Mouse (Mus musculus) liver, embryonic 12.5 days (tissue): ENCODE measurements around the gene Itgb2. TPM values are rescaled to one million over a fixed set of nuclear protein-coding genes. Genes with fewer than 3 reads are reported as not detected.

ENCODE experiments used
- ATAC-seq: fragments of 200-750 bp; cut with Nextera tagmentation; 2 replicates; pipeline ENCODE4 v1.8.0; 2017; ENCODE audit warnings: moderate number of reproducible peaks, mild to moderate bottlenecking, moderate library complexity
- H3K27ac ChIP-seq: fragments of 300-500 bp; sonication (generic); 2 replicates; pipeline ENCODE4 v1.5.1; 2016; ENCODE audit warnings: mild to moderate bottlenecking
- H3K27me3 ChIP-seq: fragments of 300-500 bp; sonication (generic); replicated peaks from 2 replicates; pipeline ENCODE4 v1.6.1; 2016; ENCODE audit warnings: mild to moderate bottlenecking, moderate library complexity
- H3K36me3 ChIP-seq: fragments of 300-500 bp; sonication (generic); 2 replicates; pipeline ENCODE4 v1.6.1; 2016; ENCODE audit warnings: mild to moderate bottlenecking, moderate library complexity
- H3K4me1 ChIP-seq: fragments of 300-500 bp; sonication (generic); 2 replicates; pipeline ENCODE4 v1.6.1; 2016
- H3K4me2 ChIP-seq: fragments of 300-500 bp; sonication (generic); 2 replicates; pipeline ENCODE4 v1.6.1; 2016; ENCODE audit warnings: mild to moderate bottlenecking, moderate library complexity
- H3K4me3 ChIP-seq: fragments of 300-500 bp; sonication (generic); 2 replicates; pipeline ENCODE4 v1.5.1; 2016; ENCODE audit warnings: mild to moderate bottlenecking, moderate library complexity
- H3K9ac ChIP-seq: fragments of 300-500 bp; sonication (generic); 2 replicates; pipeline ENCODE4 v1.6.1; 2016; ENCODE audit warnings: mild to moderate bottlenecking, moderate library complexity
- H3K9me3 ChIP-seq: fragments of 300-500 bp; sonication (generic); replicated peaks from 2 replicates; pipeline ENCODE4 v1.6.1; 2016; ENCODE audit warnings: mild to moderate bottlenecking, moderate library complexity
- WGBS: fragments of 180-500 bp; shearing (Covaris S2); methylation state at CpG from one replicate; pipeline ENCODE4 v1.1.7; 2016; ENCODE audit not compliant: insufficient replicate concordance; 5-methylcytosine and 5-hydroxymethylcytosine counted together
- polyA plus RNA-seq: library from polyadenylated mRNA; unstranded; fragments of >200 nt; fragmentation: Nextera tagmentation; extraction: Ambion mirVana; gene quantifications from 2 replicates; pipeline ENCODE4 v1.2.1, GENCODE M21; 2016

Itgb2 gene
- polyA plus RNA-seq, 1 experiment from 2014 or later = 13.9 TPM

DNA sequence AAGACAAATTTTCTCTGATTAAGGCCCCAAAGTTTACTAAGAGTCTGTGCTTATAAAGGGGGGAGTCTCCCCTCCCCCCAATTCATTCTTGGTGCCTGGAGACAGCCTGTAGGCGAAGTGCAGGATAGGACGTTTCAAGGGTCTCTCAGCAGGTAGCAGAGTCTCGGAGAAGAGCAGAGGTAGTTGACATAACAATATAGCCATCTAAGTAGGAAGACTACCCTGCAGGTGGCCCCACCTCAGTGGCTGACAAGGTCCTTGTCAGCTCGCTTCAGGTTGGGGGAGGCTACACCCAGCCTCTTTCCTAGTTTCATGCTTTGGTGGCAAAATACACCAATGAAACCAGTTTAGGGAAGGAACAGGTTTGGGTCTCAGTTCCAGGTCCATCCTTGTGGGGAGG is 73.0 kb downstream of the Itgb2 start:
- peaks cover 5% of the 10 kb centered on the region; the same call in 1 of the 2 replicates for H3K9me3 ChIP-seq
- WGBS = 61% methylated on average over 4 of the region's 4 CpGs
- peaks cover 20% of the 10 kb centered on the region for H3K36me3 ChIP-seq
- H3K27ac ChIP-seq = no peak overlapping the region
- no peak overlapping the region for H3K4me3 ChIP-seq
- peaks cover 26% of the 10 kb centered on the region for H3K4me1 ChIP-seq
- no peak overlapping the region for H3K4me2 ChIP-seq
- no peak overlapping the region for H3K9ac ChIP-seq
- no peak for ATAC-seq
- no peaks in the 10 kb centered on the region for H3K27me3 ChIP-seq

DNA sequence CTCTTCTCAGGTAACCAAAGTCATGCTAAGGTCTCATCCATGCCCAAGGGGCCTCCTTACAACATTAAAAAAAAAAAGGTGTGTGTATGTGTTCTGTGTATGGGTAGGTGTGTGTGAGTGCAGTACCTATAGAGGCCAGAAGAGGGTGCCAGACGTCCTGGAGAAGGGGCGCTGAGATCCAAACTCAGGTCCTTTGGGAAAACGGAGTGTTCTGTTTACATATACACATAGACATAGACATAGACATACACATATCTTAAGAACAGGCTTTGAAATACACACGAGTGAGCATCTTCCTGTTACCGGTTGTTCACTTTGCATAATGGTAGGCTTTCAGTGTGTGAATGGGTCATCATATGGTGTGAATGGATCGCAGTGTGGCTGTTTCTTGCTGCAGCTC is 74.1 kb downstream of the Itgb2 start:
- peaks cover 31% of the 10 kb centered on the region for H3K4me1 ChIP-seq
- ATAC-seq = no peak
- H3K4me3 ChIP-seq = no peak overlapping the region
- WGBS = 89% methylated on average over 6 of the region's 6 CpGs
- H3K27ac ChIP-seq = no peak overlapping the region
- H3K4me2 ChIP-seq = no peak overlapping the region
- H3K36me3 ChIP-seq = peaks cover 18% of the 10 kb centered on the region
- H3K27me3 ChIP-seq = no peaks in the 10 kb centered on the region
- H3K9ac ChIP-seq = no peak overlapping the region
- H3K9me3 ChIP-seq = peaks cover 5% of the 10 kb centered on the region; the same call in 1 of the 2 replicates

DNA sequence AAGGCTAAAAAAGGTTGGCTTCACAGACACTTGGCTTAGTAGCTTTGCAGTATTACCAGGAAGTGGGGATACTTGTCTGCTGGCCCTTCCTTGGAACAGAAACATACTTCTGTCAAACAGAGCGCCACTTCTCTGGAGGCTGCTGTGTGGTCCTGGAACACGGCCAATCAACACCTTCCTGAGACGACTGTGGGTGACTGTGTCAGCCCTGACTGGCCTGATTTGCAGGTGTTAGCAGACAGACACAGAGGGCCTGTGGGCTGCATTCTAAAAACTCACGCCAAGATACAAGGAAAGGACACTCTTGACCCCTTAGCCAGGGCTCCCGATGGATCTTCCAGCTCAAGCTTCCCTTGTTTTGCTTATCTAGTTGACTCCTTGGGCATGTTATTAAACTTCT is 74.9 kb downstream of the Itgb2 start:
- WGBS = 80% methylated on average over 5 of the region's 5 CpGs
- no peak for ATAC-seq

DNA sequence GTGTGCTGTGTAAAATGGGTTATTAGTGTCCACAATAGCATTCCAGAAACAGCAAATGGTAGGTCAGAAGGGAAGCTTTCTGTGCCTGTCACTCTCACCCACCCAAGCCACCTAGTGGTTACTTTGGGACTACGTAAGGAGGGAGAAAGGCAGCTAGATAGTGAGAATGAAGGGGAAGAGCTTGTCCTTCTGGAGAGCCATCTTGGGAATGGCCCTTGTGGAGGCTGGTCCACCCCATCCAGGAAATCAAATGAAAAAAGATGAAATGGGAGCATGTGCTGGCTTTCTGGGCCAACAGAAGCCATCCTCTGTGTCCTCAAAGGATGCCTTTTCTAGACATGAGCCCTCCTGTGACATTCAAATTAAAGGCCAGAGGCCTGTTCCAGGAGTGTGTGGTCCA is 75.3 kb downstream of the Itgb2 start:
- peak overlapping the region; percentile 87 for H3K9ac ChIP-seq
- peak; percentile 3; the same call in 1 of the 2 replicates for ATAC-seq
- peak overlapping the region; percentile 76 for H3K4me3 ChIP-seq
- peak overlapping the region; percentile 98 for H3K27ac ChIP-seq
- H3K36me3 ChIP-seq = peaks cover 28% of the 10 kb centered on the region
- peak overlapping the region; percentile 95 for H3K4me2 ChIP-seq
- 44% methylated on average over 1 of the region's 1 CpGs for WGBS
- H3K4me1 ChIP-seq = peaks cover 35% of the 10 kb centered on the region
- H3K9me3 ChIP-seq = peaks cover 5% of the 10 kb centered on the region; the same call in 1 of the 2 replicates
- no peaks in the 10 kb centered on the region for H3K27me3 ChIP-seq

More for the DNA sequence above, 74.9 kb downstream of the Itgb2 start:
- Histone ChIP-seq H3K36me3 (peaks cover 24% of the 10 kb centered on the region), H3K9ac (no peak overlapping the region), H3K4me2 (no peak overlapping the region), H3K27ac (peak overlapping the region; percentile 98), H3K9me3 (peaks cover 5% of the 10 kb centered on the region; the same call in 1 of the 2 replicates), H3K4me1 (peaks cover 35% of the 10 kb centered on the region), H3K27me3 (no peaks in the 10 kb centered on the region), H3K4me3 (no peak overlapping the region)

DNA sequence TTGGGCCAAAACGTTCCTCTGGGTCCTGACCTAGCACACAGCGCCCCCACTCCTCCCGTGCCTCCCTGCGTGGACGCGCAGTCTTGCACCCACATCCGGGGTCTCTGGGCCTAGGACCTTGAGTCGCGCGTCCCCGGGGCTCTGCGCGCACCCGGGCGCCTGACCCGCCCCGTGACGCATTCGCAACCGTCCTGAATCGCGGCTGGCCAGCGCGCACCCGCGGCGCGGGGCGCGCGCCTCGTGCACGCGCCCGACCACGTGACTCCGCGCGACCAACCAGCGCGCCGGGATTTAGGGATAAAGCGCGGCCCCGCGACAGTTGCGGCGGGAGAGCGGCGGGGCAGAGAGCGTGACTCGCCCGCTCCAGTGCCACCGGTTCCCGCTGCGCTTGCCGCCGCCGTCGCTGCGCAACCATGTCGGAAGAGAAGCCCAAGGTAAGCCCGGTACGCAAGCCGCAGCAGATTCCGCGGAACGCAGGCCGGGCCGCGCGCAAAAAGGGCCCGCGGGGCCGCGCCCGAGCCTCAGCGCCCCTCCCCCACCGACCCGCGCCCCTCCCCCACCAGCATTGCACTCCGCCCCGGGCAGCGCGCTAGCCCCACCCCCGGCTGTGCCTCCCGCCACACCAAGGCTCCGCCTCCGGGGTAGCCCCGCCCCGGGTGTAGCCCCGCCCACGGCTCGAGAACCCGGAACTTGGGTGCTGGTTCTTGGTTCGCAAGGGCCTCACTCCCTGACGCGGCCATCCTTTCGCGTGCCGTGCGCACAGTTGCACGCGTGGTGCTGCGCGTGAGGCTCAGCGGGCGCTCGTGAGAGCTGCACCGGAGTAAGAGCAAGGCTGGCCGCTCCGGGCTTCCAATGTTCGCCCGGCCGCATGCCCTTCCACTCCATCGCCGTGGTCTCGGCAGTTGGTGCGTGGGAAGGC is 76.1 kb downstream of the Itgb2 start, which contains the start of the genes Sumo3 and Gm49325:
Gene Sumo3 (plus strand): TSS at position 190 of the 919 bp plus-strand sequence.
Gene Gm49325 (plus strand): TSS at position 290 of the 919 bp plus-strand sequence.
- peak within 1 kb of the TSS; percentile 76 for H3K4me3 ChIP-seq
- H3K27me3 ChIP-seq = no peaks in the 10 kb centered on the region

DNA sequence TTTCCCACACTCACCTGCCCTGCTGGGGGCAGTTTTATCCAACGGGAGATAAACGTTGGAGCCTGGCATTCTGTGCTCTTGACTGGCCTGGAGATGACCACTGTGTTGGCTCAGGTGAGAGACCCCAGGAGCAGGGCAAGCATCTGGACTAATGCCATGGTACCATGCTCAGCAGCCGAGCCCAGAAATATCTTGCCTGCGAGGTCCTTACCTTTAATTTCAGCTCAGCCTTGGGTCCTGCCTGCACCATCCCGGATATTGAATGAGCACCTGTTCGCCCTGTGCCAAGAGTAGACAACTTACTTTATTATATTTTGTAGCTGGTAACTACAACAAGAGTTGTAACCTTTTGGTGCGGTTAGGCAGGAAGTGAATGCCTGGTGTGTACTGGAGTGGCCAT is 76.8 kb downstream of the Itgb2 start:
- Histone ChIP-seq H3K9ac (peak overlapping the region; percentile 87), H3K27ac (peak overlapping the region; percentile 98), H3K36me3 (peaks cover 43% of the 10 kb centered on the region), H3K4me2 (peak overlapping the region; percentile 95), H3K4me1 (peaks cover 50% of the 10 kb centered on the region), H3K4me3 (peak overlapping the region; percentile 76), H3K9me3 (peaks cover 5% of the 10 kb centered on the region; the same call in 1 of the 2 replicates), H3K27me3 (no peaks in the 10 kb centered on the region)
- ATAC-seq = peak; percentile 36
- WGBS = 16% methylated on average over 7 of the region's 7 CpGs

More for the DNA sequence above, 76.1 kb downstream of the Itgb2 start, which contains the start of the genes Sumo3 and Gm49325:
- WGBS = 1% methylated on average over 89 of the region's 119 CpGs
- Histone ChIP-seq H3K27ac (peak within 1 kb of the TSS; percentile 98), H3K9ac (peak within 1 kb of the TSS; percentile 87), H3K36me3 (peaks cover 36% of the 10 kb centered on the region), H3K9me3 (peaks cover 5% of the 10 kb centered on the region; the same call in 1 of the 2 replicates), H3K4me2 (peak within 1 kb of the TSS; percentile 95), H3K4me1 (peaks cover 43% of the 10 kb centered on the region)
- peak; percentile 86 for ATAC-seq

DNA sequence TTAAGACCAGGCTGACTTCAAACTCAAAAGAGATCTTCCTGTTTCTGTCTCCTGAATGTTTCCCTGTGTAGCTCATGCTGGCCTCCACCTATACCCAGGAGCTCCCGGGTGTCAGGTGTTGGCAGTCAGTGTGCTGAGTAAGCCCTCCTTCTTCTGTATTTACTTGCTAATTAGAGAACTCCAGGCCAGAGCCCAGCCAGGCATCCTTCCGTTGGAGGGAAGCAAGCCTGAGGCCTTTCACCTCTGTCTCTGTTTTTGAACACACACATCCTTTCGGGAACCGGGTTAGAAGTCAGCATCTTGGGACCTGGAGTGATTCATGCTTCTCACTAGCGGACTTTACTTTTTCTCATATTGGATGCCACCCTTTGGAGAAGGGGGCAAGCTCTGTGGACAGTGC is 77.4 kb downstream of the Itgb2 start:
- peak overlapping the region; percentile 98 for H3K27ac ChIP-seq
- peaks cover 52% of the 10 kb centered on the region for H3K4me1 ChIP-seq
- H3K9me3 ChIP-seq = peaks cover 5% of the 10 kb centered on the region; the same call in 1 of the 2 replicates
- no peaks in the 10 kb centered on the region for H3K27me3 ChIP-seq
- H3K4me2 ChIP-seq = peak overlapping the region; percentile 95
- 56% methylated on average over 5 of the region's 5 CpGs for WGBS
- no peak for ATAC-seq
- peak overlapping the region; percentile 87 for H3K9ac ChIP-seq
- peaks cover 49% of the 10 kb centered on the region for H3K36me3 ChIP-seq
- H3K4me3 ChIP-seq = peak overlapping the region; percentile 76

DNA sequence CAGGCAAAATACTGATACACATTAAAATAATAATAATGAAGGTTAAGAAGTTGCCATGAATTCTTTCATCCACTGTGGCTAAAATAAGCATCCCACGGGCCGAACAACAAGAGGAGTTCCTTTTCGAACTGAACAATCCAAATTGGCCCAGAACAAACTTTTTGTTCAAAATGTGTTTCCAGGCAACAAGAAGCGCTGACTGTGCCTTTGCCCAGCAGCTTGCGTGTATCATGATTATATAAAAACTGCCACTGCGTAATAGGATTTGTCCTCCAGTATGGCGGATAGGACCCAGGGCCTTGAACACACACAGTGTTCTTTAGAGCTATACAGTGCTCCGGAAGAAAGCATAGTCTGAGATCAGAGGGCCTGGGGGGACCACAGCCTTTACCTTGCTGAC is 78.5 kb downstream of the Itgb2 start:
- Histone ChIP-seq H3K27ac (no peak overlapping the region), H3K9me3 (peaks cover 5% of the 10 kb centered on the region; the same call in 1 of the 2 replicates), H3K27me3 (no peaks in the 10 kb centered on the region), H3K4me1 (peaks cover 54% of the 10 kb centered on the region), H3K9ac (no peak overlapping the region), H3K4me3 (no peak overlapping the region), H3K4me2 (no peak overlapping the region), H3K36me3 (peaks cover 60% of the 10 kb centered on the region)
- WGBS = 89% methylated on average over 8 of the region's 8 CpGs
- no peak for ATAC-seq

DNA sequence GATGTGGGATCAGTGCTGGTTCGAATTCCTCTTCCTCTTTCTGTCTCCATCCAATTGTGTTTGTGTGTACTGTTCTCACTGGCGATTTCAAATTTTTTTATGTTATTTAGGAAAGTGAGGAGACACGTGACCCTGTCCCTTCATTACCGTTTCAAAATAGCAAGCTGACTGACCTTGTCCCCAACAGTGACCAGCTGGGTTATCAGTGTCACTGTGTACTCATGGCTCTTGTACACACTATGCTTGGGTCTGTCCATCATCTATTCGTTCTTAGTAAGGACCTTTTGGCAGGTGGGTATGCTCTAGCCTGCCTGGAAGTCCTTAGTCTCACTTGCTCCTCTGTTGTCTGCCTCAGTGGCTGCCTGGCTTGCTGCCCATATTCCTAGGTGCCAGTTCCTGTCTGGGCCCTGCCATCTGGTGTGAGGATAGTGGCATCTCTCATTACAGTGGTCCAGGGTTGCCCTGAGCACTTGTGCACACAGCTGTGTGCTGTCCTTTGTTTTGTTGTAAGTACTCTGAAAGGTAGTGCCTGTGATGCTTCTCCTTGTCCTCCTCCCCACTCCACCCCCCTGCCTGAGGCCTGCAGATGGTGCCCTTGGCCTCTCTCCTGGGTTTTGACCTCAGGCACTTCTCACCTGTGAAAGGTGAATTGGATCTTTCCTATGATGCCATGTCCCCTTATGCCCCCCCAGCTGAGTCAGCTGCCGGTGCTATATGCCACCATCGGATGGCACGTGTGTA is 80.3 kb downstream of the Itgb2 start:
- no peak overlapping the region for H3K4me3 ChIP-seq
- no peaks in the 10 kb centered on the region for H3K9me3 ChIP-seq
- no peak overlapping the region for H3K9ac ChIP-seq
- H3K4me2 ChIP-seq = no peak overlapping the region
- peaks cover 77% of the 10 kb centered on the region for H3K36me3 ChIP-seq
- peaks cover 53% of the 10 kb centered on the region for H3K4me1 ChIP-seq
- 82% methylated on average over 8 of the region's 8 CpGs for WGBS
- no peak overlapping the region for H3K27ac ChIP-seq
- ATAC-seq = no peak
- no peaks in the 10 kb centered on the region for H3K27me3 ChIP-seq

DNA sequence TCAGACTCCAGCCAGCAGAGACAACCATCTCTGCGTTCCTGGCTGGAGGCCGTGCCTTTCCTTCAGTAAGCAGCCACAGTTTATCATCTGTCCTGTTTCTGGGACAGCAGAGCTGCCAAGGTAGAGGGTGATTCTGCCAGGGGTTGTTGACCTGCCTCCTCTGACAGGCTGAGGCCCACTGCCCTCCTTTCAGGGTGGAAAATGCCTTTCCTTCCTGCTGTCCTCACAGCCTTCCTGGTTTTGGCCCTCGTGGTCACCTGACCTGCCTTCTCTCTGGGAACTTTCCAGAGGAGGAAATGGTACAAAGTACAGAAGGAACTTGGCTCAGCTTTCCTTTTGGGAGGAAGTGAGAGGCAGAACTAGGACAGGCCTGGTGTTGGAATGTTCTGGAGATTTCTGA is 83.4 kb downstream of the Itgb2 start:
- WGBS = 66% methylated on average over 3 of the region's 3 CpGs
- Histone ChIP-seq H3K27ac (peak overlapping the region; percentile 43; the same call in 1 of the 2 replicates), H3K9me3 (no peaks in the 10 kb centered on the region), H3K36me3 (peaks cover 97% of the 10 kb centered on the region), H3K4me1 (peaks cover 30% of the 10 kb centered on the region), H3K4me3 (no peak overlapping the region), H3K9ac (no peak overlapping the region), H3K27me3 (no peaks in the 10 kb centered on the region), H3K4me2 (no peak overlapping the region)
- no peak for ATAC-seq
